Mouse (Mus musculus) cerebellum, adult 9-11 months (tissue): ENCODE results near the gene Tspo2.

Experiments used
- DNase-seq: peaks from one replicate; pipeline ENCODE4 v3.0.0; 2022

The Tspo2 gene

DNA sequence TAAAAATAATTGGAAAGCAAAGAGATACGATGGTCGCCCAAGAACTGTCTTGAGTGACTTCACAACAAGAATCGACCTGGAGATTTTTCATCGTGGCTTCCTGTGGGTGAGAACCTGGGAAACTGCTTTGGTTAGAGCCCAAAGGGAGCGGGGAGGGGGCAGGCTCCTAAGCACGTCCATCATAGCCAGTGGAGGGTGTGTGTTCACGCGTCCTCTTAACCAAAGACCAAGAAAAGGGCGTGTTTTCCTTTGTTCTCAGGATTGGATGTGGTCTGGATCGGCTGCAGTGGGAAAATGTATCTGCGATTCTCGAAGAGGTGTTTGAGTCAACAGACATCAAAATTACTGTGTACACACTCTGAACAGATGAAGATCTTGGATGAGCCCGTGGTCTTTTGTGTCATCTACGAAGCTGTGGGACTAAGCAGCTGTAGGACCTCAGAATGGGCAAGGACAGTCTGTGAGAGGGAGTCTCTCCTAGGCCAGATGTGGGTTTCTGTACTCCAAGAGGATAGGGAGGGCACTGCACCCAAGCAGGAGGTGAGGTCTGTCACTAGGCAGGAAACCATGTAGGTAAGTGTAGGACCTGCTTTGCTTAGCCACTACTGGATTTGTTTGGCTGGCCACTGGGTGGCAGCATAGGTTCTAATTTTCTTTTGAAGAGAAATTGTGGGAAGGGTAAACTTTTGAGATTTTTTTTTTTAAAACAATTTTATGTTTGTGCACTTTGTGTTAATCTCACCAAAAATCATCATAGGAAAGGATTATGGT is 34.7 kb downstream of the Tspo2 start:
- DNase-seq = peak; percentile 57

DNA sequence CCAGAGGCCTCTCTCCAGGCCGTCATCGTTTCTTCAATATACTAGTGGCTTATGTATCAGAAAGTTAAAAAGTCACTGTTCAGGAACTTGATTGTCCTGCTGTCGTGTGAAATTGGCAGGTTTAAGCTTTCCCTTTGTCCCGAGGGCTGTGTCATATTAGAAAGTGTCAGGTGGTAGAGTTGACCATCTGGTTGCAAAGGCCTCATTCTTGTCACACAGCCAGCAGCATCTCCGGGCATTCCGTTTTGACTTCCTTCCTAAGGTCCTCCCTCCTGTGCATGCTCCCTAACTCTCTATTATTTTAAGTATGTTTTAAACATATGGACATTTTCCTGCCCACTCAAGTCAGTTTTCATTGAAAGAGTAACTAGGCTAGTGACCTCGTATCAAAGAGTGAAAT is 35.3 kb downstream of the Tspo2 start:
- peak; percentile 77 for DNase-seq

DNA sequence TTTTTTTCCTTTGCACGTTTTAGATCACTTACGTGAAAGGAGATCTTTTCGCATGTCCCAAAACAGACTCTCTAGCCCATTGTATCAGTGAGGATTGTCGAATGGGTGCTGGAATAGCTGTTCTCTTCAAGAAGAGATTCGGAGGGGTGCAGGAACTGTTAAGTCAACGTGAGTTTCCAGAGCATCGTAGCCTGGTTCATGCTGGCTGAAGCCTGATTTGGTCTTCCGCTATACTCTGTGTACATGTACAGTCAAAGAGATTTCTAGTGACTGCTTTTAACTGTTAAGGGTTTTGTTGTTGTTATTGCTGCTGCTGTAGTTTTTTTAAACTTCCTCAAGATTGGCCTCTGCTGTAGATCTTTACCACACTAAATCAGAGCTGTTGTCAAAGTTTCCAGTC is 40.1 kb downstream of the Tspo2 start:
- peak; percentile 38 for DNase-seq

DNA sequence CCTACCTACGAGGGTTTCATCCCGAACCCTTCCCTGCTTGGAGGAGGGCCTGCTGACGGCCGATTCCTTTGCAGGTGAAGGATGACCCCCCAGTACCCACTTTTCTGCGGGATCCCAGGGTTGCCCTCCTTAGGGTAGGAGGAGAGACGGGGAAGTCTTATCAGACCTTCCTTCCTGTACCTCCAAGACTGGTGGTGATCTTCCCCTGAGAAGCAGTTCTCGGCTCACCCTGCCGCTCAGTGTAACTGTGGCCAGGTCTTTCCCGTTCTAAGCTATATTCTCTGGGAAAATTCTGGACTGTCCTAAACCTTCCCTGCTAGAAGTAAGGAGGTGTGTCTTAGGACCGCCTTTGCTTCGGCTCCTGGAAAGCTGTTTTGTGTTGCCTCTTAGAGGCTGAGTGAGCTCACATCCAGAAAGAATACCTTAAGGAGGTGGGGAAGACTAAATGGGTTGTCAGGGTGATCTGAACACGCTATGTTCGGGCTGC is 41.0 kb downstream of the Tspo2 start:
- DNase-seq = no peak

DNA sequence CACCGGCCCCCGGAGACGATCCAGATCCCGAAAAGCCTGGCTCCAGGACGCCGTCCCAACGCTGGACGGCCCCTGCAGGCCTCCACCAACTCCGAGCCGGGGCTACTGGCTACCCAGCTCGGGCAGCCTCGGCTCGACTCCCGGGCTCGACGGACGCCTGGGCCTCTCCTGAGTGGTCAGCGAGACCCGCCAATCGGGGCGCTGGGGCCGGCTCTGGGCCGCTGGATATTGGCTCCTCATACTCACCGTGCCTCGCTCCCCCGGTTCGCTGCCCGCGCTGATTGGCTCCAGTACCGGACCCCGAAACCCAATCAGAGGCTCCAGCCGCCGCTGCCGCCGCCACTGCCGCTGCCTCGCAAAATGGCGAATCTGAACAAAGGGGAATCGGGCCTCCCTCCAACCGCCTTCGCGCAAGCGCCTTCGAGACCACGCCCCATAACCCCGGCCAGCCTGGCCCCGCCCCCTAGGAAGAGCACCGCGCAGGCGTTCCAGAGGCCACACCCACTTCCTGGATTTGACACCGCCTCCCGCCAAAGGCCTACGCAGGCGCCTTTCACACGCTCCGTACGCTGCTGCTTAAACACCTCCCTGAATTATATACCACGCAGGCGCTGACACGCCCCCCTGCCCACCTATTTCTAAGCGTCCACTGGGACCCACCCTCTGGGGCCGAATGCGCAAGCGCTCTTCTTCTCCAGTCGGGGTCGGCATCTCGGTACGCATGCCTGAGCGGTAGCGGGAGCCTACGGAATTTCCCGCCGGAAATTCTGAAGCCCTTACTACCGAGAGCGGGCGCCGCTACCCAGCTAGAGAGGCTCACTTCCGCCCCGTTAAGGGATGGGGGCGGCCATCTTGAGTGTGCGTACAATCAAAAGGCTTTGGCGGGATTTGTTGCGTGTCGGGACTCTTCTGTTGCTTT is 41.7 kb downstream of the Tspo2 start, which contains the start of the genes Nfya and Oard1:
TSS of gene Nfya (minus strand) at position 527 of the 919 bp plus-strand sequence.
TSS of gene Oard1 (plus strand) at position 635 of the 919 bp plus-strand sequence.
- peak; percentile 100 for DNase-seq

DNA sequence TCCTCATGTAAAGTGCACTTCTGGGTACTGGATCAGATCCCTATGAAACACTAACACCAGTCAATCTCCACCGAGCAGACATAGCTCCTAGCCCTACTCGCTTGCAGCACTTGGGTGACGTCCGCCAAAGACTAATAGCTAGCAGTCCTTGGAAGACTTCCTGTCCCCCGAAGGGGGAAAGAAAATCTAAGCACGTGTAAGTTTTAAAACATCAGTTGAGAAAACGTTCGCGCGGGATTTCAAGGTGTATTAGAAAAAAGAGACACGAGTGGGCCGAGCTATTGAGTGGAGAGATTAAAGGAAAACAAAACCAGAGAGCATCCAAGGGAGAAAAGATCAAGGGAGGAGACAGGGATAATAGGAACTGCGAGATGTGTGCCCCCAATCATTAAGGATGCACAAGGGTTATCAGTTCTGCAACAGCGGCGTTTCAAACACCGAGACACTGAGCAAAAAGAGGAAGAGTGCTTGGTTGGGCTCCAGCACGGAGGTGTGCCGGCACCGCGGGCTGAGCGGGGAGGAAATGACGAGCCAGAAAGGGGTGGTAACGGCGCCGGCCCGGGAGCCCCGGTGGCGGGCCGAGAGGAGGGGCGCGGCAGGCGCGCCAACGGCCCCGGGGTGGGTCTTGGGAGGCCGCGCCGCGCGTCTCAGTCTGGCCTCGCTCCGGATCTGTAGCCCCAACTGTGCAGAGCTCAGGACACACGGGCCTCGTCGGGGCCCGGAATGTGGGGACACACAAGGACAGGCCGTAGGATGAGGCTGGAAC is 42.6 kb downstream of the Tspo2 start:
- DNase-seq = peak; percentile 86

DNA sequence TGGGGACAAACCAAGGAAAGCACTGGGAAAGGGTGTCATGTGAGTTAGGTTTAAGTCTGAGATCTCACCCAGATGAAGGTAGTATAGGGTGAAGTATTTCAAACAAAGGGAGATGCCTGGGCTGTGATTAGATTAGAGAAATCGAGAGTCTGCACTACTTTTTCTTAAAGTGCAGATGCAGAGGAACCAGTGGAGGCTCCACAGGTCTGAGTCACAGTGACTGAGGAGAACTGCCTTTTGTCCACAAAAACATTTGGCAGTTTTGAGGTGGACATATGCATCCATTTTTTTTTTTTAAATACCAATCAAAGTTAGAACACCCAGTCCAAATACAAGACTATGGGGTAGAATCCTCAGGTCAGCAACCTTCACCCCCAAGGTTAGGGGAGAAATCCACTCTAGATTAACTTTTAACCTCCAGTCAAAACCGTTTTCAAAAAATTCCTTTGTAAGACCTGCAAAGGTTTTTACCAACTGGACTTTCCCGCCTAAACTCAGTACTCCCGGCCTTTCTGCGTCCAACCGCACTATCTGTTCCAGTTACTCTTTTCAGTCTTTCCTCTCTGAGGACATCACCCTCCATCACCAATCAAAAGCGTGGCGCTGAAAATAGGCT is 43.3 kb downstream of the Tspo2 start:
- DNase-seq = peak; percentile 23

DNA sequence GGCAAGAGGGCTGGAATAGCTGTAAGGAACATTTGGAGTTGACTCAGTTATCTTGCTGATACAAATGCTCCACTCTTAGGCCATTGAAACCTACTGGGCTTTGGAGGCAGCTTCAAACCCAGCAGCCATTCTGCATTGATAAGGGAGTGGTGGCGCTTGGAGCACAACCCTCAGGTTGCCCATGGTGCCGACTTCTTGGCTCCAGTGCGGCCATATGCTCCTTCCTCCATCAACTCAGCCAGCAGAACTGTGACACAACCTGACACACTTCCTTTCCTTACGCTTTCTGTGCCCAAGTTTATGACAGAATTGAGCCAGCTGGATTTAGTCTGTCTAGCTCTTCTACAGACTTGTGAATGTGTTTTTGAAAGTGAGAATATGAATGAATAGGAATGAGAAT is 44.2 kb downstream of the Tspo2 start:
- peak; percentile 31 for DNase-seq

DNA sequence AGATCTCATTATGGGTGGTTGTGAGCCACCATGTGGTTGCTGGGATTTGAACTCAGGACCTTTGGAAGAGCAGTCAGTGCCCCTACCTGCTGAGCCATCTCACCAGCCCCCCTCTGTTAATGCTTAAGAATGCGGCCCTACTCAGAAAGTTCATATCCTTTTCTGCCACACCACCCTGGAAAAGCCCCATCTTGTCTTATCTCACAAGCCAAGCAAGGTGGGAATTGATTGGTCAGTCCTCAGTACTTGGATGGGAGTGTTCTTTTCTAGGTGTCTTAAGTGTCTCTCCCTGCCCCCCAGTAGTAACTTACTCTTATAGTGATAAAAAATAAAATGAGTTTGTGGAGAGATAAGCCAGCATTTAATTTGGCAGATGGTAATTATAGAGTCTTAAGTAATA is 46.6 kb downstream of the Tspo2 start:
- no peak for DNase-seq

DNA sequence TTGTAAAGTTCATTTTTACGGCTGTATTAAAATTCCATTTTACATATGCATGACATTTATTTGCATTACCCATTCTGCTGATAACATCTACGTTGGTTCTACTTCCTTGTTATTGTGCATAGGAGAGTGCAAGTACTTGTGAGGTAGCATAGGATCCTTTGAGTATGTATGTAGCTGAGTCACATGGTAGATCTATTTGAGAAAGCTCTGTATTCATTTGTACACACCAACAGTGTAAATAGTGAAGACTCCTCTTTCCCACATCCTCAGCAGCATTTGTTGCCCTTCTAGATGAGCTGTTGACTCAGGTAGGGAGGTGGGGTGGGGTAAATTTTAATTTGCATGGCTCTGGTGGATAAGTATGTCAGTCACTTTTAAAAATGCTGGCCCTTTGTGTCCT is 47.5 kb downstream of the Tspo2 start:
- no peak for DNase-seq

DNA sequence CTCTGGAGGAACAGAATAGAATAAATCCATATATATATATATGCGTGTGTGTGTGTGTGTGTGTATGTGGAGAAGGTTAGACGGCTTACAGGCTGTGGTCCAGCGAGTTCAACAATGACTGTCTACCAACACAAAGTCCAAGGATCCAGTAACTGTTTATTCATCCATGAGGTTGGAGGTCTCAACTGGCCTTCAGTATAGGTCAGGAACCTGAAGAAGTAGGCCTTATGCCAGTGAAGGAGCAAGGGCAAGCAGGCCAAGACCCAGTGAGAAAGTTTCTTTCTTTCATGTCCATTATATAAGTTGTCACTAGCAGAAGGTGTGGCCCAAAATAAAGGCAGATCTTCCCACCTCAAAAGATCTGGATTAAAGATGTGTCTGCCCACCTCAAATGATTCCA is 48.6 kb downstream of the Tspo2 start:
- no peak for DNase-seq

DNA sequence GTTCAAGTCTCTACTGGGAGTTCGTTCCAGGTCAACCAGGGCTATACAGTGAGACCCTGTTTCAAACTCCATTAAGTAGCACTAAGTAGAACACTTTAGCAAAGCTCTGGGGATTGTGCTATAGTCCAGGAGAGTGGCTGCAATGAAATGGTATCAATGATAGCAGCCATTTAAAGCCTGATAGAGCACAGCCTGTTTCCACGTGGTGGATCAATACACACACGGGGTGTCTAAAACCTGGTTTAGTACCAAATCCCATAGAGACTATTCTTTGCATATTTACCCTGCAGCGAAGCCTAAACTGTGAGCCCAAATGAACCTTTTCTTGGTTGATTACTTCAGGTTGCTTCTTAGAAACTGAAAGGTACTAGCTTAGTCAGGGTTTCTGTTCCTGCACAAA is 49.6 kb downstream of the Tspo2 start:
- DNase-seq = no peak
